ENCODE assay signal across 8 mouse cellular contexts in genomic region chrX:75764135-75764793, GRCm38 (mm10).
DNase-seq lines count a peak whose midpoint lies in the region; ATAC-seq and TF ChIP-seq lines count a peak whose summit lies in the region.

No protein-coding gene starts in this region.

- 4% methylated on average over 19 of the region's 19 CpGs for WGBS in cerebellum, adult 2 months
- WGBS in forebrain, embryonic 16.5 days: 13% methylated on average over 19 of the region's 19 CpGs

- peak; percentile 99 for ATAC-seq in forebrain, embryonic 16.5 days
- ATAC-seq in neutrophil, adult 5-6 weeks (ENCODE audit: extremely low read depth, insufficient number of reproducible peaks, low FRiP score, poor library complexity, severe bottlenecking): peak; percentile 41; the same call in 1 of the 2 replicates

- peak overlapping the region; percentile 100 for H3K4me3 ChIP-seq in cerebellum, adult 2 months (replicated peaks; ENCODE audit: insufficient read depth, low read depth, low read length)
- H3K4me3 ChIP-seq in forebrain, embryonic 16.5 days (replicated peaks; ENCODE audit: low read length): peak overlapping the region; percentile 55

- peak; percentile 76; the same call in 1 of the 2 replicates for TF ChIP-seq POLR2A in cerebellum, adult 2 months (IDR thresholded peaks at IDR 0.05; ENCODE audit: borderline replicate concordance, insufficient read depth, low read length)

- peak; percentile 78 for DNase-seq in Muller cell, postnatal 12 days (ENCODE audit: inconsistent ontology term)
- peak; percentile 66 to 68 for DNase-seq in cerebellum, adult 2 months
- DNase-seq in heart, postnatal 36 days: peak; percentile 51 to 55
- peak; percentile 43 to 74 for DNase-seq in layer of hippocampus, adult 18-20 months (ENCODE audit: low spot score in 2 of 2)
- DNase-seq in lung, adult 18-20 months: peak; percentile 59 to 60
- DNase-seq in thymus, postnatal 25 days: peak; percentile 41

- intact Hi-C loops in heart, postnatal 36 days (cut with DNase I): no loop called here

- TF ChIP-seq CTCF in cerebellum, adult 2 months (IDR thresholded peaks at IDR 0.05; ENCODE audit: borderline replicate concordance, insufficient read depth, low read depth, low read length): no peak

- no peaks in the 10 kb centered on the region for H3K36me3 ChIP-seq in forebrain, embryonic 16.5 days (ENCODE audit: control insufficient read depth, insufficient read depth)

- peak overlapping the region; percentile 67 for H3K4me2 ChIP-seq in forebrain, embryonic 16.5 days (ENCODE audit: low read length)

- peak overlapping the region; percentile 87 for H3K27ac ChIP-seq in cerebellum, adult 2 months (ENCODE audit: insufficient read depth, low read length)
- H3K27ac ChIP-seq in forebrain, embryonic 16.5 days (ENCODE audit: low read length): peak overlapping the region; percentile 90

- H3K9ac ChIP-seq in forebrain, embryonic 16.5 days (replicated peaks; ENCODE audit: low read depth, low read length): peak overlapping the region; percentile 71

- no peaks in the 10 kb centered on the region for H3K27me3 ChIP-seq in cerebellum, adult 2 months (ENCODE audit: control insufficient read depth, insufficient read depth, low read length)
- H3K27me3 ChIP-seq in forebrain, embryonic 16.5 days (replicated peaks; ENCODE audit: control insufficient read depth, insufficient read depth, low read length): no peaks in the 10 kb centered on the region

- H3K4me1 ChIP-seq in cerebellum, adult 2 months (ENCODE audit: control insufficient read depth, insufficient read depth, low read length): no peaks in the 10 kb centered on the region
- H3K4me1 ChIP-seq in forebrain, embryonic 16.5 days (replicated peaks; ENCODE audit: control insufficient read depth, insufficient read depth, low read length): peaks cover 9% of the 10 kb centered on the region; the same call in 1 of the 2 replicates

- no peaks in the 10 kb centered on the region for H3K9me3 ChIP-seq in forebrain, embryonic 16.5 days (ENCODE audit: control insufficient read depth, low read length)

Comparison
In these comparisons a context has a peak if more than half of its experiments do, and no peak if none do; other contexts are left out.
1. Peak in every context shown above with its lines: DNase-seq, ATAC-seq, H3K4me3 ChIP-seq and H3K27ac ChIP-seq.